Mouse (Mus musculus): ENCODE results near the gene Ffar2. TPM values are rescaled to one million over a fixed set of nuclear protein-coding genes. Genes with fewer than 3 reads are reported as not detected.

Ffar2 gene
- polyA plus RNA-seq, 1 experiment, result 0.38 TPM

- H3K4me3 ChIP-seq (ENCODE audit: insufficient read depth, low read length), result no peak overlapping the region
- no peak overlapping the region for H3K27ac ChIP-seq (ENCODE audit: insufficient read depth, low read length)
- no peaks in the 10 kb centered on the region for H3K4me1 ChIP-seq (ENCODE audit: control insufficient read depth, insufficient read depth, low read length)
- TF ChIP-seq CTCF (IDR thresholded peaks at IDR 0.05; ENCODE audit: extremely low read depth, insufficient read depth, low read length), result no peak
- TF ChIP-seq POLR2A (IDR thresholded peaks at IDR 0.05; ENCODE audit: extremely low read depth, insufficient read depth, low read length), result no peak
Observed at GRCm38 (mm10) chr7:30804026-30804715, 19.4 kb downstream of the Ffar2 start.

DNA sequence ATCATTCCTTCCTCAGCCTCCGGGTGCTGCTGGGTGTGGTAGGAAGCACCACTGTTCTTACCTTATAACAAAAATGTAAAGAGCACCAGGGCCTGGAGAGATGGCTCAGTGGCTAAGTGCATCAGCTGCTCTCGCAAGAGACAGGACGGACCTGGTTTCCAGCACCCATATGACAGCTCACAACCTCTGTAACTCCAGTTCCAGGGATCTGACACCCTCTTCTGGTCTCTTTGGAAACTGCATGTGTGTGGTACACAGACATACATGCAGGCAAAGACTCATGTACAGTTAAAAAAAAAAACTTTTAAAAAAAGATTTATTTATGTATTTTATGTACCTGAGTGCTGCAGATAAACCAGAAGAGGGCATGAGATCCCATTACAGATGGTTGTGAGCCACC is 20.3 kb downstream of the Ffar2 start:
- no peaks in the 10 kb centered on the region for H3K4me1 ChIP-seq (ENCODE audit: control insufficient read depth, insufficient read depth, low read length)
- no peak for TF ChIP-seq POLR2A (IDR thresholded peaks at IDR 0.05; ENCODE audit: extremely low read depth, insufficient read depth, low read length)
- no peak for TF ChIP-seq CTCF (IDR thresholded peaks at IDR 0.05; ENCODE audit: extremely low read depth, insufficient read depth, low read length)
- no peak overlapping the region for H3K4me3 ChIP-seq (ENCODE audit: insufficient read depth, low read length)
- no peak overlapping the region for H3K27ac ChIP-seq (ENCODE audit: insufficient read depth, low read length)

GRCm38 (mm10) chr7:30800653-30801052 is 22.9 kb downstream of the Ffar2 start:
- H3K4me3 ChIP-seq (ENCODE audit: insufficient read depth, low read length), result no peak overlapping the region
- peaks cover 3% of the 10 kb centered on the region; the same call in 1 of the 2 replicates for H3K4me1 ChIP-seq (ENCODE audit: control insufficient read depth, insufficient read depth, low read length)
- H3K27ac ChIP-seq (ENCODE audit: insufficient read depth, low read length), result no peak overlapping the region
- TF ChIP-seq POLR2A (IDR thresholded peaks at IDR 0.05; ENCODE audit: extremely low read depth, insufficient read depth, low read length) (no peak), CTCF (IDR thresholded peaks at IDR 0.05; ENCODE audit: extremely low read depth, insufficient read depth, low read length) (no peak)

DNA sequence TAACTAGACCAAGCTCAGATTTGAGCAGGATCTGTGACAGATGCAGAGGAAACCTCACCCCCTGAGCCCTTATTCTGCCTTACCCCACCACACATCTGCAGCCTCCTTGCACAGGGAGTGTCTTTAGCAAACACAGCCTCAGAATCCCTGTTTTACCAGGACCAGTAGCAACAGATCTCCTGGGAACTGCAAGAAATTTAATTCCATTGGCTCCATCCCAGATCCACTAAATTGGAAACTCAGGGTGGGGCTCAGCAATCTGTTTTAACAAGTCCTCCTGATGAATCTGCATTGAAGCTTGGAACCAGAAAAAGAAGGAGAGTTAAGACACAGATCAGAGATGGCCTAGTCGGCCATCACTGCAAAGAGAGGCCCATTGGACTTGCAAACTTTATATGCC is 26.8 kb downstream of the Ffar2 start:
- peaks cover 3% of the 10 kb centered on the region; the same call in 1 of the 2 replicates for H3K4me1 ChIP-seq (ENCODE audit: control insufficient read depth, insufficient read depth, low read length)
- no peak overlapping the region for H3K4me3 ChIP-seq (ENCODE audit: insufficient read depth, low read length)
- no peak overlapping the region for H3K27ac ChIP-seq (ENCODE audit: insufficient read depth, low read length)
- TF ChIP-seq POLR2A (IDR thresholded peaks at IDR 0.05; ENCODE audit: extremely low read depth, insufficient read depth, low read length) (no peak), CTCF (IDR thresholded peaks at IDR 0.05; ENCODE audit: extremely low read depth, insufficient read depth, low read length) (no peak)

DNA sequence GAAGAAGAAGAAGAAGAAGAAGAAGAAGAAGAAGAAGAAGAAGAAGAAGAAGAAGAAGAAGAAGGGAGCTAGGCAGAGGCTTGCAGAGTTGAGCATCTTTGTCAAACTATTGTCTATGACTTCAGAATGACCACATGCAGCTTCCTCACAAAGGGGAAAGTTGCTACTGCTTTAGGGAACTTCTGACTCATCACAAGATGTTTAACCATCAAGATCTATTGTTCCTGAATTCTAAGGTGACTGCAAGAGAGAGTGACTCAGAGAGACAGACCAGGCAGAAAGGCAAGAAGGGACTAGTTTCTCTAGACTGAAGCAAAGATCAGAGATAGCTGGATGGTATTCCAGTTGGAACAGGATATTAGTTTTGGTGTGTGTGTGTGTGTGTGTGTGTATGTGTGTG is 28.7 kb downstream of the Ffar2 start:
- TF ChIP-seq POLR2A (IDR thresholded peaks at IDR 0.05; ENCODE audit: extremely low read depth, insufficient read depth, low read length) (no peak), CTCF (IDR thresholded peaks at IDR 0.05; ENCODE audit: extremely low read depth, insufficient read depth, low read length) (no peak)
- Histone ChIP-seq H3K27ac (ENCODE audit: insufficient read depth, low read length) (no peak overlapping the region), H3K4me3 (ENCODE audit: insufficient read depth, low read length) (no peak overlapping the region), H3K4me1 (ENCODE audit: control insufficient read depth, insufficient read depth, low read length) (peaks cover 3% of the 10 kb centered on the region; the same call in 1 of the 2 replicates)

DNA sequence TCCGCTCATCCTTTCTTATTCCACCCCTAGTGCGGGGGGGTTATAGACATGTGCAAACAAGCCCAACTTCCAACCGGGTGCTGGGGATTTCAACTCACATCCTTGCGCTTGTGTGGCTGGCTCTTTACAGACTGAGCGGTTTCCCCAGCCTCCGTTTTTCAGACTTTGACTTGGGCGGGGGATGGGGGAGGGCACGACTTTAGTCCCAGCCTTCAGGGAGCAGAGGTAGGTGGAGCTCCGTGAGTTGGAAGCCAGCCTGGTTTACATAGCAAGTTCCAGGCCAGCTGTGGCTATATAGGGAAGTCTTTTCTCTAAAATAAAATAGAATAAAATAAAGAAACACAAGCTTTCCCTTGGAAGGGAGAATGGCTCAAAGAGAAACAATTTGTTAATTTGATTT is 31.7 kb downstream of the Ffar2 start:
- no peak overlapping the region for H3K4me3 ChIP-seq (ENCODE audit: insufficient read depth, low read length)

DNA sequence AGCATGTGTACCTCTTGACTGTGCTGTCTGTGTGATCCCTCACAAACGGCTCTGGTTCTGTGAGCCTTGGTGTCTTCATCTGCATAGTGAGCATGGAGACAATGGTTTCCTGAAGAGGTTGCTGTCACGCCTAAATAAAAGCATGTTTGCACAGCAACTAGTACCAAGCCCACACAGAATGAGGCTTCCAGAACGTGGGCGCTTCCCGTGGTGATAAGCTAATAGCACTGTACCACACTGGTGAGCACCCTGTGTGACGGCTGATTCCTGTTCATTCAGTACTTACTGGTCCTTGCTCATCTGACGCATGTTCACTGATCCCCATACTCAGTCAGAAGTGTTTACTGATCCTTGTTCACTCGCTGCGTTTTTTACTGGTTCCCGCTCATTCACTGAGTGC is 33.4 kb downstream of the Ffar2 start:
- H3K27ac ChIP-seq (ENCODE audit: insufficient read depth, low read length), result no peak overlapping the region
- H3K4me1 ChIP-seq (ENCODE audit: control insufficient read depth, insufficient read depth, low read length), result no peaks in the 10 kb centered on the region; the same call in 1 of the 2 replicates
- H3K4me3 ChIP-seq (ENCODE audit: insufficient read depth, low read length), result no peak overlapping the region
- TF ChIP-seq CTCF (IDR thresholded peaks at IDR 0.05; ENCODE audit: extremely low read depth, insufficient read depth, low read length) (no peak), POLR2A (IDR thresholded peaks at IDR 0.05; ENCODE audit: extremely low read depth, insufficient read depth, low read length) (no peak)

More for the DNA sequence above, 31.7 kb downstream of the Ffar2 start:
- TF ChIP-seq POLR2A (IDR thresholded peaks at IDR 0.05; ENCODE audit: extremely low read depth, insufficient read depth, low read length) (no peak), CTCF (IDR thresholded peaks at IDR 0.05; ENCODE audit: extremely low read depth, insufficient read depth, low read length) (no peak)
- H3K4me1 ChIP-seq (ENCODE audit: control insufficient read depth, insufficient read depth, low read length), result peaks cover 3% of the 10 kb centered on the region; the same call in 1 of the 2 replicates
- H3K27ac ChIP-seq (ENCODE audit: insufficient read depth, low read length), result no peak overlapping the region

- Histone ChIP-seq H3K27ac (ENCODE audit: insufficient read depth, low read length) (no peak within 1 kb of the TSS), H3K4me3 (ENCODE audit: insufficient read depth, low read length) (no peak within 1 kb of the TSS), H3K4me1 (ENCODE audit: control insufficient read depth, insufficient read depth, low read length) (no peaks in the 10 kb centered on the region; the same call in 1 of the 2 replicates)
- TF ChIP-seq CTCF (IDR thresholded peaks at IDR 0.05; ENCODE audit: extremely low read depth, insufficient read depth, low read length), result no peak
Observed at GRCm38 (mm10) chr7:30787377-30788022, 36.1 kb downstream of the Ffar2 start, which contains the start of gene Krtdap. Gene Krtdap (plus strand): TSS chr7:30787896.

DNA sequence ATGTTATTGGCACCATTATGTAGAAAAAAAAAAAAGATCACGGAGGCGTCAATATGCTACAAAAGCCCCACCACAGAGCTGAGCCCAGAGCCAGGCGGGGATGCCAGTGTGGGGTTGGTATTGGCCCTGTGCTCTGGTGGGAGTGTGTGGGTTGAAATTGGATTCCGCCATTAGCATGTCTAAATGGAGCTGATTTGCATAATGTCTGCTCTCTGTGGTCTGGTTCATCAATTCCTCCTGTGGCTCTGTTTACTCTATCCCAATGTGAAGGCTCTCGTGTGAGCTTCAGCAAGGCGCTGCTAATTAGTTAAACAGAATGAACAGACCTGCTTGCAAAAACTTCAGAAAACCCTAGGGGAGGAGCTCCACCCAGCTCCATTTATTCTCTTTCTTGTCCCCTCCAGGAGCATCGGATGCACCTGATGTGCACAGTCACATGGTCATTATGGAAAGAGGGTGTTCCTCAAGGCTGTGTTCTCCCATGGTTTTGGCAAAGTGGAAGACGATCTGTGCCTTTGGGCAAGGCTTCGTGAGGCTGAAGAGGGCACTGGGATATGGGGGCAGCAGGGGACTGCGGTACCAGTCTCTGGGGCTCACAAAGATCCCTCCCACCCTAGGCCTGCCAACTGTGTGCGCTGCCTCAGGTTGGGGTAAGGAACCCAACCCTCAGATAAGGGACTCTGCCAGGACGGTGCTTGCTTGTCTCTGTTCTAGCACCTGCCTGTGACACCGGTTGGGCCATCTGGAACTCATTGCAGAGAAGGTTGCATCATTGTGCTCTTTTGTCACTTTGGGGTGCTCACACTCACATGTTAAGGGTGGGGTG is 37.6 kb downstream of the Ffar2 start:
- Histone ChIP-seq H3K4me1 (ENCODE audit: control insufficient read depth, insufficient read depth, low read length) (no peaks in the 10 kb centered on the region; the same call in 1 of the 2 replicates), H3K27ac (ENCODE audit: insufficient read depth, low read length) (no peak overlapping the region), H3K4me3 (ENCODE audit: insufficient read depth, low read length) (no peak overlapping the region)
- no peak for TF ChIP-seq CTCF (IDR thresholded peaks at IDR 0.05; ENCODE audit: extremely low read depth, insufficient read depth, low read length)
- no peak for TF ChIP-seq POLR2A (IDR thresholded peaks at IDR 0.05; ENCODE audit: extremely low read depth, insufficient read depth, low read length)

Measured in cortical plate, adult 2 months (tissue).